Mouse (Mus musculus): ENCODE measurements around the gene Adtrp.

Gene Adtrp

DNA sequence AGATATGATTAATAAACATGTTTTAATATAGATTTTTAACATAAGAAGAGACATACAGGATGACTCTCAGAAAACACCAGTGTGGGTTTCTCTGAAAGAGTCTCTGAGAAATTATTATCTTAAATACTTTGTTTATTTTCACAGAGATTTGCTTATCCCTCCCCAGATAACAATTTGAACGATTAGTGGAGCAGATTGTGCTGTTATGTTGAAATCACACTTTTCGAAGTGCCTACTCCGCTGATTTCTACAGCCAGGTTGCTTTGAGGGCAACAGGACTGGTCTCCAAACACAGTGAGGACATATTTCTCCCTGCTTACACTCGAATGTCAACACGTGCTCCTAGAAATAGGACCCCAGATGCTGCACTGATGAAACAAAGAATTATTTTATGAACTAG is 2.5 kb downstream of the Adtrp start:
- in situ Hi-C loops (cut with MboI; ENCODE audit: low pct_unique_long_range_greater_than_20kb in 1 of 2, low sequenced_read_pairs in 2 of 2, unreplicated experiment in 1 of 2), result no loop called here

DNA sequence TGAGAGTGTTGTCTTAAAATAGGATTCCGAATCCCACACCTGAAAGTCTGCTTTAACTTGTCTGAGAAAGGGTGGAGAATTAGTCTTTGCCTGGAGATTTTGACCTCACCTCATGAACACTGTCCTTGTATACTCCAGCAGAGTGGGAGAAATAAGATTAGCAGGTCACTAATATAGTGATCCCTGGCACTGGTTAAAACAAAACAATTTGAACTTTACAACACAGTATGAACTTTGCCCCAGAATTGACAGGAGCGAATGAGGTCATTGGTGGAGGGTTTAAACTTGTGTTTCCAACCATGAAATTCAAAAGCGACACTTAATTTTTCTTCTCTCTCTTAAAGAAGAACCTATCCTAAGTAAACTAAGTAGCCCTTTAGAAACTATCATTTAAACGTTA is 3.4 kb downstream of the Adtrp start:
- in situ Hi-C loops (cut with MboI; ENCODE audit: low pct_unique_long_range_greater_than_20kb in 1 of 2, low sequenced_read_pairs in 2 of 2, unreplicated experiment in 1 of 2), result no loop called here

DNA sequence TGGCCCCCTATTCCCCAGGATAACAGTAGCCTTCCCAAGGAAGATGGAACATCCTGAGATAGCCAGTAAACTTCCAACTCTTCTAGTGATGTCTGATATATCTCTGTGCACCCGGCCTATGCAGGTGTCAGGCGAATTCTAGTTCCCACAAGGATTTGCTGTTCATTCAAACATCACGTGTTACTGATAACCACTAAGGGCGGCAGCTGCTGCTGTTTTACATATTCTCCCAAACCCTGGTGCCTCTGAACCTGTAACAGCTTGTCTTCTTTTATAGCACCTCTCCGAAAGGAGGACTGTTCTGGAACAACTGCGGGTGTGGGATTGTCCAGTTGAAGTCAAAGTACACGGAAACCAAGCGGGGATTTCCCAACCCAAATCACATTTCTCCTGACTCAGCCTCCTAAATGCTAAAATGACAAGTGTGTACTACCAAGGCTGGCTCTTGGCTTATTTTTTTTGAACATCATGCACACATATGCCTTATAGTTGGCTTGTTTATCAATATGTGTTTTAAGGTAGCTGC is 13.8 kb downstream of the Adtrp start:
- in situ Hi-C loops (cut with MboI; ENCODE audit: low pct_unique_long_range_greater_than_20kb in 1 of 2, low sequenced_read_pairs in 2 of 2, unreplicated experiment in 1 of 2), result no loop called here

DNA sequence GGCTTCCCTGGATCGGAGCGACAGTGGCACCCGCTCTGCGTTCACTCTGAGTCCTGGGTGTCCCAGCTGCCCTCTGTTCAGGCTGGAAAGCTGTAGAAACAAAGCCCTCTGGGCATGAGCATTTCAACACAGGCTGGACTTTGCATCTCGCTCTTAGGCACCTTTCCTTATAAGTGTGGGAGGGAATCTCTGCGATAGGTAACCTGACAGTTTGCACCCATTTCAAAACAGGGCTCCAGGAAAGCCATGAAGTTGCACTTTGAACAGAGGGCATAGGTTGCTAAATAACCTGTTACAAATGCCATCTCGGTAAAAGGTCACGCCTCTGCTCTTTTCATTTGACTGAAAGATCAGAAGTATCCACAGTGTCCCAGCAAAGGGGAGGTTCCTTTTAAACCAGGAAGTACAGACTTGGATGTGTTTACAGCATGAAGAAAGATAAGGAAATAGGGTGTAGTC is 19.2 kb downstream of the Adtrp start:
- in situ Hi-C loops (cut with MboI; ENCODE audit: low pct_unique_long_range_greater_than_20kb in 1 of 2, low sequenced_read_pairs in 2 of 2, unreplicated experiment in 1 of 2), result no loop called here

DNA sequence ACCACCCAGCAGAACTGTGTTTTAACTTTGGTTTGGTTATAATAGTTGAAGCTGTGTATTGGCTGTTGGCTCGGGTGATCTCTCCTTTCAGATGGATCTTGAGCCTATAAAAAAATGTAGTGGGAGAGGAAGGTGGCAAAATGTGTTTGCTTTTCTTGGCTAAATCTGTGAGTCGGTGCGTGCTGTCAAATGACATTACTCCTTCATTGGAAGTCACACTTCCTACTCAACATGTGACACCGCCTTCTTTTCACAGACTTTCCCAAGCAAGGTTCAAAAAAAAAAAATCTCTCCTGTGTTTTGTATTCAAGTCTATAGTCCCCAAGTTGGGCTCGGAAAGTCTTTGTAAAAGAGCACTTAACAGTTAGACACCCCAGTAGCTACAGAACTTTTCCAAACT is 19.9 kb downstream of the Adtrp start:
- in situ Hi-C loops (cut with MboI; ENCODE audit: low pct_unique_long_range_greater_than_20kb in 1 of 2, low sequenced_read_pairs in 2 of 2, unreplicated experiment in 1 of 2), result no loop called here

DNA sequence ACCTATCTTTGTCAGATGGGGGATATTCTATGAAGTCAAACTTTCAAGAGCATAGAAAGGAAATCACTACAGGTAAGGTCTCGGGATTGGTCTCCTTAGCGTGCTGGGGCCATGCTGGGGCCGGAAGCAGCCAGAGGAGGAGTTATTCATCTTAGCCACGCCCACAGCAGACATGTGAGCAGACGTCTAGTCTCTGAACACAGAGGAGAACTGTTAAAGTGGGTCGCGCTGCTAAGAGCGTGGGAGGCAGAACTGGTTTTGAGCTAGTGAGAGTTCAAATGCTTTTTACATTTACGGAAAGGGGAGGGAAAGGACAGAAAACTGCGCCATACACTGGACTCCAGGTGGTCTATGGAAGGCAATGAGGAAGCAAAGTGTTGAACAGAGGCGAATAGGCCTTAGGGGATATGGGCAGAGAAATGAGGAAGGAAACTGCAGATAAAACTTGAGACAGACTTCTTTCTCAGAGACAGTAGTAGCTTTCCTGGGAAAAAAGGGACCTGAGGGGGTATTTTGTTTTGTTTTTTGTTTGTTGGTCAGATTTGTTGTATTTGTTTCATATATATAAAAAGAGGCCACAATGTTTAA is 22.0 kb downstream of the Adtrp start:
- in situ Hi-C loops (cut with MboI; ENCODE audit: low pct_unique_long_range_greater_than_20kb in 1 of 2, low sequenced_read_pairs in 2 of 2, unreplicated experiment in 1 of 2), result no loop called here

DNA sequence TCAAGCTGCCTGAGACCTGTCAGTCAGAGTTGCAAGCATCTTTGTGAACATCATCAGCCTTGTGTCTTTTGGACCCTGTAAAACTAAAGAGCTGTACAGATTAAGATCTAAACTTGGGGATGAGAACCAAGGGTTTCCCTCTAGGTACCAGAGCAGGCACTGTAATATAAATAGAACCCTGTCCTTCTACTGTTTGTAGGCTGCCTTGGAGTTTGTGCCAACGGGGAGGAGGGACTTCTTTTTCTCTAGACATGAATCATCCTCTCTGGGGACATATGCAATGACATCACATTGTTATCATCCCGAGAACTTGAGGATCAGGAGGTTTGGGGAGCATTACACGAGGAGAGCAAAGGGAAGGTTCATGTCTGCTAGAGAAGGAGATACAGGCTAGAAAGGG is 24.4 kb downstream of the Adtrp start:
- in situ Hi-C loops (cut with MboI; ENCODE audit: low pct_unique_long_range_greater_than_20kb in 1 of 2, low sequenced_read_pairs in 2 of 2, unreplicated experiment in 1 of 2), result no loop called here

DNA sequence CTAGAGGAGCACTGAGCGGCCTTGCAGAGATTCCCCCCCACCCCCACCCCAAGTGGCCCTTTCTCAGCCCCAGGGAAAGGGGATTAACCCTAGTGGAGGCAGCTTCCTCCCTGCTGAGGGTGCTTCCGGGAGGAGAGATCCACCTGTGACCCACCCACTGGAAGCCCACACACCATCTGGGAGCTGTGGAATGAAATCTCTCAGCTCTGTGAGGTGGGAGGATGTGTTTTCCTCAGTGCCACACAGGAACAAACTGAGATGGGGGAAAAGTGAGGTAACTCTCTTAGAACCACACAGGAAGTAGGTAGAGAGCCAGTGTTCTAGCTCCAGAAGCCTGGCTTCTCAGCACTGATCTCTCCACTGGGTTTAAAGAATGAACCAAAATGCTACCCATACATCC is 24.9 kb downstream of the Adtrp start:
- in situ Hi-C loops (cut with MboI; ENCODE audit: low pct_unique_long_range_greater_than_20kb in 1 of 2, low sequenced_read_pairs in 2 of 2, unreplicated experiment in 1 of 2), result no loop called here

DNA sequence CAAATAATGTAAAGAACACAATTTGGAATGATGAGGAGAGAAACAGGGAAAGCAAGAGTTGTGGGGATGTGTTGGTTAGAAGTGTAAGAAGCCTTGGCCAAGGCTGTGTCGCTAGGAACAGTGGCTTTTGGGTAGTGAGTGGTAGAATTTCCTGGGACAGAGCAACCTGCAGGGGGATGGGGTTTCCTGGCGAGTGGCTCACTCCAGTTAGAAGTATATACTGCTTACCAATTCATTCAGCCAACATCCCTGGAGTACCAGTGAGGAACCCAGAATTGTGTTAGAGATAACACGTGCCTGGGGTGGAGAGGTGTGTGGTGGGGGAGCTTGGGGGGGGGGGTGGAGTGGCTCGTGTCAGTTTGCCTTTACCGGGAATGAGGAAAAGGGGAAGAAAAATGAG is 25.4 kb downstream of the Adtrp start:
- in situ Hi-C loops (cut with MboI; ENCODE audit: low pct_unique_long_range_greater_than_20kb in 1 of 2, low sequenced_read_pairs in 2 of 2, unreplicated experiment in 1 of 2), result no loop called here

DNA sequence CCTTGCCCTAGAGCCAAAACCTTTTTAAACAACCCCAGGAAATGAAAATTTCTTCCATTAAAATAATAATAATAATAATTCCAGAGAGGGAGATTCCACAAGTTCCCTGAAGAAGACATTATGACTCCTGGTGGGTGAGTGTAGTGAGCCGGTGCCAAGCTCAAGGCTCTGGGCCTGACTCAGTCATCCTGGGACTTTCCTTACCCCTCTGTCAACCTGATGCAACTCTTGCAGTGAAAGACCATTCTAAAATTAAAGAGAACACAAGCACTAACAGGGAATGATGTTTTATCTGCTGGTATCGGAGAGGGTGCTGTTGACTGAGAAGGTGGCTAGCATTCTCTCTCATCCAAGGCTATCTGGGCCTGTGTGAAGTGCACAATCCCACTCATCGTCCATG is 26.5 kb downstream of the Adtrp start:
- in situ Hi-C loops (cut with MboI; ENCODE audit: low pct_unique_long_range_greater_than_20kb in 1 of 2, low sequenced_read_pairs in 2 of 2, unreplicated experiment in 1 of 2), result no loop called here

DNA sequence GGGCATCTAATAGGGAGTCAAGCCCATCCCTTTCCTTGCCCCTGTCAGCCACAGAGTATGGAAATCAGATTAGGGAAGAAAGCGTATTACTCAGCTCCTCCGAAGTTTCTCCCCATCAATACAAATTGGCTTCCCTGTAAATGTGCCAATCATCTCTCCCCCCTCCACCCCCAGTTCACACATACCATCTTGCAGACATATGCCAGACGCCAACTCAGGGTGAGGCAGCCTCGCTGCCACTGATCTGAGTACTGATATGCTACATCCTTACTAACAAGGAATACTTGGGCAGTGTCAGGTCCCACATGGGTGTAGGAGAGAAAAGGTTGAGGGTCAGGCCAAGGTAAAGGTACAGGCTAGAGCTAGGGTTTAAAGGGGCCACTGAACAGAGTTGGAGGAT is 27.6 kb downstream of the Adtrp start:
- in situ Hi-C loops (cut with MboI; ENCODE audit: low pct_unique_long_range_greater_than_20kb in 1 of 2, low sequenced_read_pairs in 2 of 2, unreplicated experiment in 1 of 2), result no loop called here

DNA sequence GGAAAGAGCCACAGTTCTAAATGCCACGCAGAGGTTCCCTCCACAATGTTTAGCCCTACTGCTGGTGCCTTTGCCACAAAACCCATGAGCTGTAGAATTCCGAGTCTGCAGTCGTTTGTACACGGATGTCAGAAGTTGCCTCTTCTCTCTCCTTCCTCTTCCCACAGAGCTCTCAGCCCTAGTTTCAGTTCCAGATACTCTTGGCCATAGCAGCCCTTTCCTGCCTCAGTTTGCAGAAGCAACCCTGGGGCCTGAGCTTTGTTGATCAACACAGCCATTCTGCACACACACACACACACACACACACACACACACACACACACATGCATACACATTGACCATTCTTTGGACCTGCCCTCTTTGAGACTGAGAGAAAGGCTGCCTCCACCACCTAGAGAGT is 28.0 kb downstream of the Adtrp start:
- in situ Hi-C loops (cut with MboI; ENCODE audit: low pct_unique_long_range_greater_than_20kb in 1 of 2, low sequenced_read_pairs in 2 of 2, unreplicated experiment in 1 of 2), result no loop called here

DNA sequence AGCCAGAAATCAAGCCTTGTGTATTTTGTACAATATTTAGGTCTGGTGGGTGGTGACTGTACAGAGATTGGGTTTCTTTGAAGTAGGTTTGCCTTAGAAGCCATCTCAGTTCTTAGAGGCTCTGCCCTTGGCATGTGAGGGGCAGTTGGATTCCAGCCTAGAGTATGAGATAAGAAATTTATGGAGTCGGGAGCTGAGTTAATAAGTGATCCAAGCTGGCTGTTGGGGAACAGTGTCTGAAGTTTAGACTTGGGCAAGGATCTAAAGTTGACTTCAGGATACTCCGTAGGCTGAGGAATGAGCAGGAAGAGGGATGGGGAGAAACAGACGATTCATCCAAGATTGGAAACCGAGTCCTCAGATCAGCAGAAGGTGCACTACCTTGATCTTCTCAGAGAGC is 29.9 kb downstream of the Adtrp start:
- in situ Hi-C loops (cut with MboI; ENCODE audit: low pct_unique_long_range_greater_than_20kb in 1 of 2, low sequenced_read_pairs in 2 of 2, unreplicated experiment in 1 of 2), result no loop called here

DNA sequence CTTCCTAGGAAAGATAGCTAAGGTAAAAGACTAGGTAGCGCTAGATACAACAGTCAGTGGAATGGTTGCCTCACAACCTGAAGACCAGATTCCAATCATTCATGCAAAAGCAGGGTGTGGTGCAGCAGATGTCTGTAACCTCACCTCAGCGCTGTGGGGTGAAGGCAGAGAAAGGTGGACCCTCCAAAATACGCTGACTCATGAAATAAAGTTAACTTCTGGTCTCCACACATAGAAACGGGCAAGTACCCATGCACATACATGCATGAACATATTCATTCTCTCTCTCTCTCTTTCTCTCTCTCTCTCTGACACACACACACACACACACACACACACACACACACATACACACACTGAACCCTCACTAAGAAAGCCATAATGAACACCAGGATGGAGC is 30.8 kb downstream of the Adtrp start:
- in situ Hi-C loops (cut with MboI; ENCODE audit: low pct_unique_long_range_greater_than_20kb in 1 of 2, low sequenced_read_pairs in 2 of 2, unreplicated experiment in 1 of 2), result no loop called here

DNA sequence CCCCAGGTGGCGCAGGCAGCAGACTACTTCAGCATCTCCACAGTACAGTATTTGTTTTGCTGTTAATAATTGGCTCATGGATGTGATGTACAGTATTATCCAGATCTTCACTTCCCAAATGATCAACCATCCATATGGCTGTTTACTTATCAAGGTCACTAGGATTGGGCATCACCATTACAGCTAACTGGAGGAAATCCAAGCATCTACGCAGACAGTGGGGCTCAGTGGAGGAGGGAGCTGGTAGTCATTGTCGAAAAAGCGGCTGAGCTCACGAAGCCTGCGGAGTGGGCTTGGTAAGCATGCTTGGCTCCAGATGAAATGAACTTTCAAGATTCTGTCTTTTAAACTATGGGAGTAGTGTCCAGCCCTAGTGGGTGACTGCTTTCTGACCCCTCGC is 36.7 kb downstream of the Adtrp start:
- in situ Hi-C loops (cut with MboI; ENCODE audit: low pct_unique_long_range_greater_than_20kb in 1 of 2, low sequenced_read_pairs in 2 of 2, unreplicated experiment in 1 of 2), result no loop called here

DNA sequence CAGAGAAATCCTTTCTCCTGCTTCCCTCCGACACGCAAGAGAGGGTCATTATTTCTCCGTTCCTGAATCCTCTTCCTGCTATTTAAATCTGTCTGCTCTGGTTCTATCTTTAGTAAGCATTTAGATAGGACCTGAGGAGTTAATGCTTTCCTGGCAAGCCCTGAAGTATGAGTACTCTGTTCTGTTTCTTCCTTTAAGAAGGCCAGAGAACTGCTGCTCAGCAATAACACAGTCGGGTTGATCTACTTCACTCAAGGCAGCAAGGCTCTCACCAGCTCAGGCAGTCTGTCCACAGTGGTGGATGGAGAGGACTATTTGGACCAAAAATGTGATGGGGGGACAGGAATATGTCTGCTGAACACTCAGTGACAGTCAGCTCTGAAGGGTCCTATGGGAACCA is 39.7 kb downstream of the Adtrp start:
- in situ Hi-C loops (cut with MboI; ENCODE audit: low pct_unique_long_range_greater_than_20kb in 1 of 2, low sequenced_read_pairs in 2 of 2, unreplicated experiment in 1 of 2), result no loop called here

DNA sequence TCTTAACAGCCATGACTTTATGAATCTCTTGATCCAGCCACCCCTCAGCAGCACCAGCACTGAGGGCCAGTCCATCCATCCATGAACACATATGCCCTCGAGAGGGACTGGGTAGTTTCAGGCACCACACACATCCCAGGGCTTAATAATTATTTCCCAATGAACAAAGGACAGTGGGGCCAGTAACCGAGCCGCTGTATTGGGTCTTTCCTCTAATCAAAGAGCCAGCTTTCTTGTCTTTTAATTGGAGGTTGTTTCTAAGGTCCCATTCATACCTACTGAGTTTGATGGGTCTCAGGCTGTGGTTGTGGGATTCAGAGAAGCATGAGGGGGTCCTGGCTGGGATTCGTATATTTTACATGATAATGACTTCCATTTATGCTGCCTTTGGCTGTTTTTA is 40.2 kb downstream of the Adtrp start:
- in situ Hi-C loops (cut with MboI; ENCODE audit: low pct_unique_long_range_greater_than_20kb in 1 of 2, low sequenced_read_pairs in 2 of 2, unreplicated experiment in 1 of 2), result no loop called here

DNA sequence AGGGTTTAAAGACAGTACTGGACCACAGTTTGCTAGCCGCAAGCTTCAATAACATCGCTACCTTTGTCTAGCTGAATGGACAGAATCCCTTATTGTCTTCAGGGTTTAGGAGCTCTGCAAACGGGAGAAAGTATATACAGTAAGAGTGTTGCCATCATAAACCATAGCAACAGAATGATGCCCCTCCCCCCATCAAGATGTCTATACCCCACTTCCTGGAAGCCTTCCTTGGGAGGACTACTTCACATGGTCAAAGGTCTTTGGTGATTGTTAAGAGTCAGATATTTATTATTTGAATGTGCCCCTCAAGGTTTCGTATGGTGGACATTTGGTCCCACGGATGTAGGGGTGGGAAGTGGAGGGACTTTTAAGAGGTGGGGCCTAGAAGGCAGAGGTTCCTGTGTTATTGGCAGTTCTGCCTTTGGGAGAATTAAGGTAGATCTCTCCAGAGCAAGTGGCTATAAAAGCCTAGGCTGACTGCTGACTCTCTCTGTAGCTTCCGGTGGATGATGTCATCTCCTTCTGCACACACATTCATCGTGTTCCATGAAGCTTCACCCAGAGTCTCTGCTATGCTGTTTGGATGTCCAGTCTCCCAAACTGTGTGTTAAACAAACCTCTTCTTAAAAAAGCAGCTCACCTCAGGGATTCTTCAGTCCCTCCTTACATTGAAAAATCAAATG is 42.2 kb downstream of the Adtrp start:
- in situ Hi-C loops (cut with MboI; ENCODE audit: low pct_unique_long_range_greater_than_20kb in 1 of 2, low sequenced_read_pairs in 2 of 2, unreplicated experiment in 1 of 2), result no loop called here

DNA sequence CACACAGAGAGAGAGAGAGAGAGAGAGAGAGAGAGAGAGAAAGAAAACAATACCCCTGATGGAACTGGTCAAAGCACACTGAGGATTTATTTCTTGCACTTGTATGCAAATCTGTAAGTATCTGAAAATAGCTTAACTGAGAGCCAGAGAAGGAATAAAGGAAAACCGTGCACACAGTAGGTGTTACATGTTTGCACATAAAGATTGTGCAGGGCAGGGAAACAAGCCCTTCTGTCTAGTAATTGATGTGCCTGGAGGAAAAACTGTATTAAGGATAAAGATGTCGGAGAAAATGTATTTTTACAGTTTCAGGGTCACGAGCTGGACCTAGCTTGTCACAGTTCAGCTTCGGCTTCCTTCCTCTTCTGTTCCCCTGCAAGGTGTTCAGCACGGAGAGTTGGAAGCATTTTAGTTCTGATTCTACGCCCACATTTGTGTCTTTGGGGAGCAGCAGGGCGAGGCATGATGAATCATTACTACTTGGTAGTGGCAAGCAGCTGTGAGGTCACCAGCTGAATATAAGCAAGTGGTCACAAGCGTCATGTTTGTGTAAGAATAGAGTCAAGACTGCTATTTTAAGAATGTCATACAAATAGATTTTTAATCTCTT is 43.7 kb downstream of the Adtrp start:
- in situ Hi-C loops (cut with MboI; ENCODE audit: low pct_unique_long_range_greater_than_20kb in 1 of 2, low sequenced_read_pairs in 2 of 2, unreplicated experiment in 1 of 2), result no loop called here

DNA sequence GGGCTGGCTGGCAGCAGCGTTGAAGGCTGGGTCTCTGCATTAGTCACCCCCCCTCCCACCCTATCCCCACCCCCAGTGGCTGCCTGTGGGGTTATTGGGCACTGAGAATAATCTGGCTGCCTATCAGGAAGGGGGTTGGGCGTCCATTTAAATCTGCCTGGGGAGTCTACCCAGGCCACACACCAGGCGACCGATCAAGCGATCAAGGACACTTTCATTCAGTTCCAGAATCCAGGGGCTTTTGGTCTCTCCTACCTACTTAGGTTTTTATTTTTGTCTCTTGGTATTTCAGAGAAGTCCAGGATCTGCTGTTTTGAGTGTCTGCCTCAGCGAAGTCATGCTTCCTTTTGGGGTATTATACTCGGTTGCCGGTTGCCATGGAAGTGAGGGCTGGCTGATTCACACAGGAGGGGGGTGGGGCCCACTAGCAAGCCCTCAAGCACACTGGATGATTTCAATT is 46.3 kb downstream of the Adtrp start:
- in situ Hi-C loops (cut with MboI; ENCODE audit: low pct_unique_long_range_greater_than_20kb in 1 of 2, low sequenced_read_pairs in 2 of 2, unreplicated experiment in 1 of 2), result no loop called here

All from mouse embryonic stem cell (cell line).